Mouse (Mus musculus): ENCODE data around the gene Gdnf.
A peak's percentile ranks its signal among the peaks of the same experiment; 100 is the strongest.

Gene Gdnf

DNA sequence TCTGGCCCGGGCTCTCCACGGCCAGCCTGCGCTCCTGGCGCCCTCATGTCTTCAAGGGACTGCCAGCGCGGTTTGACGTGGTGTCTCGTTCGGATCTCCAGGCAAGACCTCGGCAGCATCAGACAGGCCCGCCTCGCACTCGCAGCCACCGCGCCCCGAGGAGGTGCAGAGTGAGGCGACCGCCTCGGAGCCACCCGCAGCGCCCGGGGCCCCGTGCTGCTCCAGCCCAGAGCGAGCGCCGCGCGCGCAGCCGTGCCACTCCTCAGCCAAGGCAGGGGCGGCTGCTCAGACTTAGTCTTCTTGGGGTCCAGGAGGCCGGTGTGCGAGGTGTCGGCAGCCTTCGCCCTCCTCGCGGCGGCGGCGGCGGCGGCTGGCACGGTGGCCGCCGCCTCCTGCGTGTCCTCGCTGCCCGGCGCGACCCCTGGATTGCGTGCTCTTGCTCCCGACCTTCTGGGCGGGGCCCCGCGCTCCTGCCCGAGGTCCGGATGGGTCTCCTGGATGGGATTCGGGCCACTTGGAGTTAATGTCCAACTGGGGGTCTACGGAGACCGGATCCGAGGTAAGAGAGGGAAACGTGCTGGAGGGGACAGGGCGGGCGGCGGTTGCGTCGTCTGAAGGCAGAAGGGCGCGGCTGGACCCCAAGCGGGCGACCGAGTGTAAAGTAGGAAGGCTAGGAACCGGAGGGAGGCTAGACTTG lies at the start of gene Gdnf:
TSS of gene Gdnf (plus strand) at position 291 of the 697 bp plus-strand sequence.
- peak; percentile 9 for DNase-seq

DNA sequence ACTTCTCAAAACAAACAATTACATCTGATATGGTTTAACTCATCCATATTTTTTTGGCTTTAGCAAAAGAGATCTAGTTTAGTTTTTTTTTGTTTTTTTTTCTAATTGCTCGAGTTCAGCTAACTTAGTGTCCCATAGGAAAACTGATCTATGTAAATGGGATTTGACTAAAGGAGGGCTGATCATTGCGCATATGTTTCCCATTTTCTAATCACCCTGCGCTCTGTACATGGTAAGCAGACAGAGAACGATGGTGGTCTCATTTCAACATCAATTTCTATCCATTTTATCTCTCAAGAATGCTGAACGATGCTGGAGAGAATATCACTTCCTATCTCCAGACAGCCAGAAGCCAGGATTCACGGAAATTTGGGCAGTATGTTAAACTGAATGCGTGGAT lies 43.5 kb upstream of the Gdnf start:
- no peak for DNase-seq

DNA sequence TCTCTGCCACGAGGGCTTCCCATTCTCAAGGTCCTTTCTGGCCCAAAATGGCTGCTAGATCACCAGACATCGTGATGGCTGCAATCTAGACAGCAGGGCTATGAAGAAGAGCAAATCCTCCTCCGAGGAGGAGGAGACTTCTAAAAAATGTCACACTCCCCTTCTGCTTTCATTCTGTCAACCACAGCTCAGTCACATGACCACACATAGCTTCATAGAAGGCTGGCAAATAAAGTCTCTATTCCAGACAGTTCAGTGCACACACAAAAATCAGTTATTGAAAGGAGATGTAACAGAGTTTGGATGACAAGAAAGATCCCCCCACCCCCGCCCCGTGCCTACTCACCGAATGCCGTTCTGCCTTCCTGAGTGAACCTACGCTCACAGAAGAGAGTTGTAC lies 37.7 kb upstream of the Gdnf start:
- DNase-seq, result no peak

DNA sequence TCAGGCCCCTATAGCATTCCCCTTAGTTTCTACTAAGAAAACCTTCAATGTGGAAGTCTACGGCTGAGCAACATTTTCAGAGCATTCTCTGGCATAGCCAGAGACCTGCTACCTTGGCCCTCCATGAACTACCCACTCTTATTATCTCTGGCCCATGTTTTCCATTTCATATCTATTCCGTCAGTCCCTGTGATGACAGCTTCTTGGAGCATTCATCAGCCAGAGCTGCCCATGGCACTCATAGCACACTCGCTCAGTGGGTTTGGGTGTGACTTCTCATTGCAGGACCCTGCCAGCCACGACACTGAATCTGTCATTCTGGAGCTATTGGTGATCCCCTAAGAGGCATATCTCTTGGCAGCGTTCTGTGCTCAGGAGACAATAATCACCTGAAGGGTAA lies 29.1 kb upstream of the Gdnf start:
- no peak for DNase-seq

DNA sequence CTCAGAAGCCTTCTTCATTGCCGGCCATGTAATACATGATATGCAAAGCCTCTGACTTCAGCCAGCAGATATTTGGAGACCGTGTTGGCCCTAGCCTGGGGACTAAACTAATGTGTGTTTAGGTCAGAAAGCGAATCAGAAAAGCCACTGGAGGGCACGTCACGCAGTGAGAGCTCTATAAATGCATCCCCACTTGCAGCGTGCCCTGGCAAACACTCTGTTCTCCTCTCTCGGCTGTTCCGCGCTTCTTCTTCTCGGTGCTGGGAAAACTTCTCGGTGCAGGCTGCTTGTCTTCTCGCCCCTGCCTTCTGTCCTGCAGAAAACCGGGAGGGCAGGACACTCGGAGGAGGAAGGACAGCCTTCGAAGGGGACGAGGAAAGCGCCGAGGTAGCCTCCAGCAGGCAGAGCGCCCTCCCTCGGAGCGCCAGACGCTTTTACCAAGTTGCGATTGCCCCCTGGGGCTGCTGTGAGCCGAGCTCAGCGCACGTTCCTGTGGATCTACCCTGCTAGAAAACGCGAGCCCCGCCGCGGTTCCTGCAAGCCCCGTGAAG lies 730 bp upstream of the Gdnf start:
- DNase-seq, result peak; percentile 8

DNA sequence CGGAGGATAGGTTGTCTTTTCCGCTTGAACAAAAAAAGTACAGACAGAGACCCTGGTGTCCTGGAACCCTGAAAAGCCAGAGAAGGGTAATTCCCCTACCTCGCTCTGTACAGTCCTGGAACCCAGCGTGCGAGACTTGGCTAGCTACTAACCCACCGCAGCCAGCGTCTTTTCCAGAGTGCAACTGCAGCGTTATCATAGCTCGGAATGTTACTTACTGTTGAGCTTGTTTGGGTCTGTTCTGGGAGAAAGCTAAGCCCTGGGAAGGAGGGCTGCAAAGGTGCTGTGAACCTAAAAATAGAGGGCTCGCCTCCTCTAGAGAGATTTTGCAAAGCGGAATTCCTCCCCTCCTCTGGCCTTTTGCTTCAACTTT lies 593 bp downstream of the Gdnf start:
- DNase-seq, result no peak

DNA sequence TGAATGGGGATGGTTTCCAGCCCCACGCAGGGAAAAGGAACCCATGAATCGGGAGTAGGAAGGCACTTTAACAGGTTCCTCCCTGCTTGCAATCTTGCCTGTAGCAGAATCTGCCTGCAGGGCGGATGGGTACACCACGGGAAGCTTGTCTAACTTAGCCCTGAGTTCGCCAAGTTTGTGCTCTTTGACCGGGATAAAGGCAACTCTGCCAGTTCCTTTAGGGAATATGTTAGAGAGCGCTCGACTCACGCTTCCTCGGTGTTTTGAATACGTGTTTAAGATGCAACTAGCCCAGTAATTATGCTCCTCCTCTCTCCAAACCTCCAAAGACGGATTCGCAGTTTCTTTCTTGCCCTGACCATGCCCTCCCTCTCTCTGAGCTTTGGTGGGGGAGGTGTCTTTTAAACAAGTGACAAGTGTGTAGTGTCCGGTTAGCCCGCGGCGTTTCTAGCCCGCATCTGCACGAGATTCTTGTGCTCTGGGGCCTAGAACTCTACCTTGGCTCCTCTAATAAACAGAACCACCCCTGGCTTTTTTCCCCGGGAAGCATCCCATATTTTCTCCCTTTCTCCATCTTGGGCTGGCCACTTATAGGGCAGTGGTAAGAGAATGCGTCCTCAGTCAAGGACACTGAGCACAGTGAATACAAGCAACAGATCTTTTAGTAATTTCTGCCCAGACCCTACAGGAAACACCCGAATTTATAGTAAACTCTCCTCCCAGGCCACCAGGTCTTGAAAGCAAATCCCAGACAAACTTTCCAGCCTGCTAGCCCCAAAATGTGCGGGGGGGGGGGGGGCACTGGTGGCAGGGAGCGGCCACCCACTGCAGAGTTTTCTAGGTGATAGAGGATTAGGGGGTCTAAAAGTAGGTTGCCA lies 1.4 kb downstream of the Gdnf start:
- no peak for DNase-seq

DNA sequence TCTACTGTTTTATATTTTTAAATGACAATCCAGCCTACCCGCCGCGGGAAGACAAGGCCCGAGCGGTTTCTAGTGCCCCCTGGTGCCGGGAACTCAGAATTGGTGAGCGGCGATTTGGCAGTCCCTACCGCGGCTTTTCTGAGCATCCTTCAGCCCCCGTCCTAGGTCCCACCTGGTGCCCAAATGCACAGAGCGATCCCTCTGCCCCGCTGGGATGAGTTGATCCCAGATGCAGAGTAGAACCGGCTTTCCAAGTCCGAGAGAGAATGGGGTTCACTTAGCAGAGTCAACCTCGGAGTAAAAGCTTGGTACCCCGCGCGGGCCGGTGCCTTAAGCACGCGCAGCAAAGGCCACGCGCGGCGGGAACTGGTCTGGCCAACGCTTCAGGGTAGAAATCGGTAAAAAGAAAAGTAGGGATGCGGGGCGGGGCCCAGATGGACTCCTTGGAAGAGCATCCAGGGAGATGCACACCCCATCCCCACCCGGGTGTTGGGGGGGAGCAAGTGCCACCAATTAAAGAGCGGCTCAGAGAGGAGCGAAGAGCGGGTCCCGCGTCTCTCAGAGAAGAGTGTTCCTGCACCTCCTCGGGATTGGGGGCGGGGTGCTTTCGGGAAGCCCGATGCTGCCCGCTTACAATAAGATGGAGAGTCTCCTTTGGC lies 2.4 kb downstream of the Gdnf start:
- peak; percentile 64 for DNase-seq

DNA sequence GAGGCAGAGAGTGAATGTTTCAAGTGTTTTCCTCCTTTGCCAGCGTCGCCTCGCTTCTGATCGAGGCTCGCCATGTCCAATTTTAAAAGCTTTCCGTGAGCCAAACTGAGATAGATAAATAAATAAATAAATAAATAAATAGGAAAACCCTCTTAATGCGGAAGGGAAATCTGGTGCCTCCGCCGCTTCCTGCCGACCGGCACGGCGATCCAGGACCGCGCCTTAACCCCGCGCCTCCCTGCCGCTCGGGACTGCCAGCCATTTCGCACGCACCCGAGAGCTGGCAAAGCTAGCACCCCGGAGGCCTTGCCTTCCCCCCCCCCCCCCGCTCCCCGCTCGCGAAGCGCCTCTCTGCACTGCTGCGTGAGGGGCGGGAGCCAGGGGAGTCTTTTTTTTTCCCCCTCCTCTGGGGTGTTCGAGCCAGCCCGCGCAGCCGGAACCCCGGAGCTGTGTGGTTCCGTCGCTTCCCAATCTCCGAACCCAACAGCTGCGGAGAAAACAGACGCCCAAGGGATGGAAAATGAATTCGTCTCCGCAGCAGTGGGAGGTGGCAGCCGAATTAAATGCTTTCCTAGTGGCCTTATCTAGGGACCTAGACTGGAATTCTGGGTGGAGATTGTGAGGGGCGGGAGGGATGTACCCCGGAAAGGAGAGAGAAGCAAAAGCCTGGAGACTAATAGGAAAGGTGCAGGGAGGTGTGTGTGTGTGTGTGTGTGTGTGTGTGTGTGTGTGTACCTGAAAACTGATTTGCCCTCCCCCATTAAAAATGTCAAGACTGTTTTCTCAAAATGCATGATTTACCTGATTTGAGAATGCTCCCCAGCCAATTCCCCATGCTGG lies 3.1 kb downstream of the Gdnf start:
- peak; percentile 24 for DNase-seq

DNA sequence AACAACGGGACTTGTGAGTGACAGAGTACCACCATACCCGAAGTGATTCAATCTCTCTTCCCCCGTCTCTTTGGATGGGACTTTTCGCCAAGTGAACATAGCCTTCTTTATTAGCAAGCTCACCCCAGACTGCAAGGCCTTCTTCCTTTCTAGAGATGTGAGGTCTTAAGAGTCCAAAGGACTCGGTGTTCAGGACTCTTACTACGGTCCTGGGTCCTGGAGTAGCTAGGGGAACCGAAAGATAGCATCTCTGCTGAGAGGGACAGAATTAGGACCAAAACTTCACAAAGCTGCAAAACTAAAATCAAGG lies 3.7 kb downstream of the Gdnf start:
- DNase-seq, result no peak

DNA sequence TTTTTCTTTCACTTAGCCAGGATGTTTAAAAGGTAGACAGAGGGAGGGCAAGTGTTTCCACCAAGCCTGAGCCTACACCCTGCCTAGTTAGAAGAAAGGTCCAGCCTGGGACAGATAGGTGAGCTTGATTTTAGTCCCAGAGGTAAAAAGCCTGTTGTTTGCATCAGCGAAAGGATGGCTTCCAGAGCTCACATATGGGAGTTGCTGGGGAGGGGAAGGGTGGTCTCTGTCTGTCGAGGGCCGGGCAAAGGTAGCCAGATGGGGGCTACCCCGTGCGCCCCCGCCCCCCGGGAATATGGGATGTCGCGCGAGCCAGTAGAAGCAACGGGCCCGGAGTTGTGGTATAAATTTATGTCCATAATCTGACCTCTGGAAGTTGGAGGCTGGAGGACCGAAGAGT lies 4.3 kb downstream of the Gdnf start:
- no peak for DNase-seq

DNA sequence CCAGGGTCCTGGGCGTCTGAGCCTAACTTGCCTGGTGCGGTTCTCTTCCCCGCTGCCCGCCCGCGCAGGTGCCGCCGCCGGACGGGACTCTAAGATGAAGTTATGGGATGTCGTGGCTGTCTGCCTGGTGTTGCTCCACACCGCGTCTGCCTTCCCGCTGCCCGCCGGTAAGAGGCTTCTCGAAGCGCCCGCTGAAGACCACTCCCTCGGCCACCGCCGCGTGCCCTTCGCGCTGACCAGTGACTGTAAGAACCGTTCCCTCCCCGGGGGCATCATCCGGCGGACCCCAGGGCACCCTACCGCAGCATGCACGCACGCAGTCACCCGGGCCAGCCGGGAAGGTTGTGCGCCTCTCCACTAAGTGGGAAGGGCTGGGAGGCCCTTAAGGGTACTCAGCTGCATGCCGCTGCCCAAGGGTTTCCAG lies 4.9 kb downstream of the Gdnf start:
- no peak for DNase-seq

DNA sequence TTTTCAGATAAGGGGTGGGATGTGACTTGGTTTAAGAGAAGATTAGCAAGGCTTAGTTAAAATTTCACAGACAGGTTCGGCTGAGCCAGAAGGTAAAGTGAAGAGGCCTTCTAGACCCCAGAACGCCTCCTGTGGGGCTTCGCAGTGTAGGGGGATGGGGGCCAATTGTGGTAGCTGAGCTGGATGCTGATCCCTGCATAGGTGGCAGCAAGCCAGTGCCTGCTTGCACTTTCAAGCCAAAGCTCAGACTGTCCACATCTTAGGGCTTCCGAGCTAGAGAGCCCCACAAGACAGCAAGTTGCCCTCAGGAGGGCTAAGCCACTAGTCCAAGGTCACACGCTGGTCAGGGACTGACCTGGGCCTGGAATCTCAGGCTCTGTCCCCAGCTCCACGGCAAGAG lies 13.2 kb downstream of the Gdnf start:
- no peak for DNase-seq

DNA sequence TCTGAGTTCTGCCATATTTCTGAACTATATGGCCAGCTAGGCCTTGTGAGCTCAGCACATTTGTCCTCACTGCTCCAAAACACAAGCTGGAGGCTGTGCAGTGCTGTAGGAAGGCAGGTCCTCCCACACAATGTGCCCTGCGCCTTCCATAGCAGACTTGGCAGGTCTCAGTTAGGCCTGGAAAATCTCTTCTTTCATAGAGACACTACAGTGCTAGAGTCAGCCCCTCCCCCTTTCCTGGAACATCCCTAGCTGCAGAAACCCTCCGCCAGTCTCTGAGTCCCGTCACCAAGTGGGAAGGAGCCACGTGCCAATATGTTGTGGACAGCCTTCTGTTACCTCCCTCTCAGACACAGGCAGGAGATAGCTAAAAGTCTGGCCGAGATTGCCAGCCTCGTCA lies 14.9 kb downstream of the Gdnf start:
- no peak for DNase-seq

DNA sequence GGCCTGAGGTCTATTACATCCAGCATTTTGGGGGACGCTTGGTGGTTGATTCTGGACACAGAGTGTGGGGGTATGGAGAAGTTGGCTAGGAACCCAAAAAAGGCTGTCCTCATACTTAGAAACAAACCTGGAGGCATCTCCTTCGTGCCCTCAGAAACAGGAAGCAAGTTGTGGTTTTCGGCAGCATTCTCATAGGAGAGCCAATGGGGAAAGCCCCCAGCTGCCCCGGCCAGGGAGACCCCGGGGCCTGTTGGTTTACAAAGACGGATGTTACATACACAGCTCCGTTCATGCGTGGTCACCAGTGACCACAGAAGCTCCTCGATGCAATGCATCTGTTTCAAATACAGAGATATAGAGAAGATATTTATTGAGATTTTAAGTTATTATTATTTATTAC lies 24.8 kb downstream of the Gdnf start:
- no peak for DNase-seq

DNA sequence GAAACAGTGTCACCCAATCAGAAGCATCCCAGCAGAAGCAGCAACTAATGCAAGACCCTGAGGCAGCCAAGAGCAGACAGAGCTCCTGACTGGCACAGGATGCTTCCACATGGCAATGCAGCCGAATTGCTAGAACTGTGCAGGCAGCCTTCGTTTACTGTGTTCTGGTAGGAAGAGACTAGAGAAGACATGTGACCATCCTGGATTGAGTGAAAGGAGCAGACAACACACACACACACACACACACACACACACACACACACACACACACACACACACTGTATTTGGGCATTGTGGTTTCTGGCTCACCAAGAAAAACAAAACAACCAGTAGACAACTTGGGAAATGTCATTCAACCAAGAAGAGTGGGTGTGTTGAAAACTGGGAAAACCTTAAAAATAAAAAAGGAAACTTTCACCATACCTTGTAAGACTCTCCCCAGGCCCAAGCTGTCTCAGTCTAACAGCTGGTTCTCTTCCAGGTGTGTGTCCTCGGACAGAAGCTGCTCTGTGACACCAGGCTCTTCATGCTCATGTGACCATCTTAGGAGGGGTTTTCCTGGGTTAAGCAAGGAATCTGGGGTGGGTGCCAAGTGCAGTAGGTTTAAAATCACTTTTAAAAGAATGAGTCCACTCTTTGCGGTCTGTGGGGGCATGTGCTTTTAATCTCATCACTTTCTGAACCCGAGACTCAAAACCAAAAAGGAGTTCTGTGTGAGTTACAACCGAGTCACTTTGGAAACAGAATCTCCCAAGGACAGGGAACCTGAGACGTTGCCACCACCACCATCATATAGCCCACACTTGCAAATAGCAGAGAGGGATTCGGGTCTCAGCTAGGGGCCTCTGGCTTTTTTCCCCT lies 27.6 kb downstream of the Gdnf start:
- DNase-seq, result no peak

DNA sequence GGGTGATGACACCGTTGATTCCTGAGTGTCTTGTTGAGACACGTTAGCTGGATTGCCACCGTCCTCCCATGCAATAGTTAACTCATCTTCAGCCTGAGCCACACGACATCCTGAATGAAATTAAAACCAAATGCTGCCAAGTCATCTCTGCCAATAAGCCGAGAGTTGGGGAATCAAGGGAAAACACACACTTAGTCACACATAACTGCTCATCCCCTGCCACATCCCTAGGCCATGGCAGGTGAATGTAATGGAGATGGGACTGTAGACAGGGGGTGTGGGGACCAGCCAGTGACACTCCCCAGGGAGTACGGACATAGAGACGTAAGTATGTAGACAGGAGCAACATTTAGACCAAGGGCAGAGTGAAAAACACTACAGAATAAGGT lies 28.3 kb downstream of the Gdnf start:
- DNase-seq, result no peak

DNA sequence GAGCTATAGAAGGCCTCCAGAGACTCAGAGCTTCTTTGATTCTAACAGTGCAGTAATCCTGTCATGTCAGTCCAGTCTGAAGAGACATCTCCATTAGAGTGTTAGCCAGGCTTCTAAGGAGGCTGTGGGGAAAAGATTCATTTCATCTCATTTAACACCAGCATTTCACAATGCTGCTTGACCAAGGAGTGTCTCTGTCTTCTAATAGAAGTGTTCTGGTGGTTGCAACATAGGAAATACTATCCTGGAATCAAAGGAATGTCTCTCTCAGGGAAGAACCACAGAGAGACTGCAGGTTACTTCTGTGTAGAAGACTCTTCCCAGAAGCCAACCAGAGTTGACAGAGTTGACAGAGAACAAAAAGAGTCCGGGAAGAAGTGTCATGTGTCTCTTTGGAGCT lies 31.0 kb downstream of the Gdnf start:
- DNase-seq, result no peak

DNA sequence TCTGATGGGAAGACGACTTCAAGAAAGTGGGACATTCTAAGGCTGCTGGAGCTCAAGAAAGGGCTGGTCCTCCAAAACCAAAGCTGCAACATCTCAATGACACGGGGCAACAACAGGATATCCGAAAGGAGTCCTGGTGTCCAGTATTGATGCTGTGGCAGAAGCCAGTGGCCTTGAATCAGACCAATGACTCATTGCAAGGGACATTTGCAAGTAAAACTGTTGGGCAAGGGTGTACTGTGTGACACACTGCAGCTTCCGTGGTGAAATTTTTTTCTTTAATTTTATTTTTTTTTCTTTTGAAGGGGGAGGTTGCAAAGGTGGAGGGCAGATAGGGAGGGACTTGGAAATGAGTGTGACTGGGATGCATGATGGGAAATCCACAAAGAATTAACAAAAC lies 31.8 kb downstream of the Gdnf start:
- DNase-seq, result no peak

DNA sequence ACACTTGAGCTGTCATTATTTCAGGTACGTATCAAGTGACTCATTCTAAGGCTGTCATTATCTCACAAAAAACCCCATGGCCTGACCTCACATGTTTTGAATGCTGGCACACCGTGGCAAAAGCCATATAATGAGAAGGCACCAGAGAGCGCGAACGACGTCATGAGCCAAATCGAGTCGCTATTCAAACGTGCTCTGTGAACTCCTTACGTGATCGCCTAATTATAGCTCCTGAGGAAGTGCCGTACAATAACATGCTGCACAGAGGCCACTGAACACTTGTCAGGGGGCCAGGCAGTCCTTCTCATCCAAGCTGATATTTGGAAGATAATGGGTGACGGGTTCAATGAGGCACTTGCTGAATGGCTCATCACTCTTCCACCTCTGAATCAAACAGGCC lies 46.8 kb downstream of the Gdnf start:
- DNase-seq, result no peak

DNA sequence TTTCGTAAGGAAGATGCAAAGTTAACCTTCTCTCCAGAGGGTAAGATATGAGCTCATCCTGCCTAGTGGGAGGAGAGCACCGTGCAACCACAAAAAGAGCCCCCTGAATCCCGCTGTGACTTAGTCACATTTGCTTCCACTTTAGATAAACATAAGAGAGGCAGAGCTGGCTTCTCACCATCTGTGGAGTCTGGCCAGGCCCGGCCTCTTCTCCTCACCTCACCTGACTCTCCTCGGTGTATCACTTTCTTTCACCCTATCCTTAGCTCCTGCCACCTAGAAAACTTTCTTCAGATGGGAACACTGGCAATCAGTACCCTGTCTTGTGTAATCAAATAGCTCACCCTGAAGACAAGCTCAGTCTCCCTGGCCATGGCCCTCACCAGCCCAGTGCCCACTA lies 48.2 kb downstream of the Gdnf start:
- DNase-seq, result no peak

DNA sequence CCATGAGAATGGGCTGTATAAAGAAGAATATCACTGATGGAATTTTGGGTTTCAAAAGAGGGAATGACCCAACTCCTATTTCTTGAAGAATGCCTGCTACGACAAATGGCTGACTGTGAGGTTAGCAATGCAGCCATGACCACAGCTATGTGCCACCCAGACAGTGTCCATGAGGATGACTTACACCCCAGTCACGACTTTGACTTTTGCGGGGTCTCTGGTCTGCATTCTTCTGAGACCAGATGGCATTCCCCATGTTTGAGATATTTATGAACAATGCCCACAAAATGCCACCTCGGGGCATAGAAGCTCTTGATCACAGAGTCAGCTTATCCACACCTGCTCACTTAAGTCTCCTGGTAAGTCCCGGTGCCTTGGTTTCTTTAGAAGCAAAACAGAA lies 52.2 kb downstream of the Gdnf start:
- DNase-seq, result no peak
